Mouse (Mus musculus): ENCODE results near the gene Tmem229b. TPM values are rescaled to one million over a fixed set of nuclear protein-coding genes. Genes with fewer than 3 reads are reported as not detected.
A peak's percentile ranks its signal among the peaks of the same experiment; 100 is the strongest.
"Not testable (repeated sequence)": the region's sequence is repeated elsewhere in the genome, so short reads cannot be mapped to it uniquely, and the experiment has no call there.

Tmem229b gene
- polyA plus RNA-seq, 1 experiment, result 80.8 TPM

DNA sequence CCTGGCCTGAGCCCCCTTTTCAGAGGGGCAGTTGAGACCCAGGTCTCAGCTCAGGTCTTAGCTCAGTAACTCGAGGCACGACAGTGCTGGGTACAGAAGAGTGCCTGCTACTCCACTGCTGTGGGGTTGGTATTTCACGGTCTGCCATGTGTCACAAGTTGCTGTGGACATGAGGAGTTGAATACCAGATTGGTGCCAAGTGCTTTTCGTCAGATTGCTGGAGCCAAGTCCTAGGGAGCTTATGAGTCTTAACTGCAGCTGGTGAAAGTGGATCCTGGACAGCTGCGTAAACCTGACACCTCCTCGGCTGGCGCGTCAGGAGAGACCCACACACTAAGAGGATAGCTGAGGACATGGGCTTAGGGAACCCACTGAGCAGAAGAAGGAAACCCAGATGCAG is 37.2 kb upstream of the Tmem229b start:
- no peak for DNase-seq
- Histone ChIP-seq H3K27ac (ENCODE audit: insufficient read depth, low read length) (no peak overlapping the region), H3K4me3 (replicated peaks; ENCODE audit: insufficient read depth, low read depth, low read length) (no peak overlapping the region), H3K27me3 (ENCODE audit: control insufficient read depth, insufficient read depth, low read length) (no peaks in the 10 kb centered on the region), H3K4me1 (ENCODE audit: control insufficient read depth, insufficient read depth, low read length) (no peaks in the 10 kb centered on the region)
- WGBS, result 60% methylated on average over 8 of the region's 8 CpGs
- TF ChIP-seq POLR2A (IDR thresholded peaks at IDR 0.05; ENCODE audit: borderline replicate concordance, insufficient read depth, low read length), result no peak
- no peak for TF ChIP-seq CTCF (IDR thresholded peaks at IDR 0.05; ENCODE audit: borderline replicate concordance, insufficient read depth, low read depth, low read length)

DNA sequence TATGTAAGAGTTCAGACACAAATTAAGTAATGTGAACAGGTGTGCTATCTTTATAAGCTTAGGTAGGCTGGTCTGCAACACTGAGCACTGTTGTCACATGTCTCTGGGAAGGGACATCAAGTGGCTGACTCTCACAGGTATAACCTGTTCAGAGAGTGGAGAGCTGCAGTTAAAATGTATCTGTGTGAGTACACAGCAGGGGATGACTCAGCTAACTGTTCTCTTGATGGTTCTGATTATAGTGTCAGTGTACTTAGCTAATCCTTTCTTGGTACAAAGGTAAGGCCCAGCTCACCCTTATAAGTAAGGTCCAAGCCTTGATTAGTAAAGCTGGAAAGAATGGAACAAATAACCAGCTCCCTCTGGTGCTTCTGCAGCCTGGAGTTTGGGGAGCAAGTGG is 34.0 kb upstream of the Tmem229b start:
- DNase-seq, result no peak
- Histone ChIP-seq H3K4me3 (replicated peaks; ENCODE audit: insufficient read depth, low read depth, low read length) (no peak overlapping the region), H3K27me3 (ENCODE audit: control insufficient read depth, insufficient read depth, low read length) (no peaks in the 10 kb centered on the region), H3K4me1 (ENCODE audit: control insufficient read depth, insufficient read depth, low read length) (no peaks in the 10 kb centered on the region), H3K27ac (ENCODE audit: insufficient read depth, low read length) (no peak overlapping the region)
- no peak for TF ChIP-seq POLR2A (IDR thresholded peaks at IDR 0.05; ENCODE audit: borderline replicate concordance, insufficient read depth, low read length)
- no peak for TF ChIP-seq CTCF (IDR thresholded peaks at IDR 0.05; ENCODE audit: borderline replicate concordance, insufficient read depth, low read depth, low read length)

DNA sequence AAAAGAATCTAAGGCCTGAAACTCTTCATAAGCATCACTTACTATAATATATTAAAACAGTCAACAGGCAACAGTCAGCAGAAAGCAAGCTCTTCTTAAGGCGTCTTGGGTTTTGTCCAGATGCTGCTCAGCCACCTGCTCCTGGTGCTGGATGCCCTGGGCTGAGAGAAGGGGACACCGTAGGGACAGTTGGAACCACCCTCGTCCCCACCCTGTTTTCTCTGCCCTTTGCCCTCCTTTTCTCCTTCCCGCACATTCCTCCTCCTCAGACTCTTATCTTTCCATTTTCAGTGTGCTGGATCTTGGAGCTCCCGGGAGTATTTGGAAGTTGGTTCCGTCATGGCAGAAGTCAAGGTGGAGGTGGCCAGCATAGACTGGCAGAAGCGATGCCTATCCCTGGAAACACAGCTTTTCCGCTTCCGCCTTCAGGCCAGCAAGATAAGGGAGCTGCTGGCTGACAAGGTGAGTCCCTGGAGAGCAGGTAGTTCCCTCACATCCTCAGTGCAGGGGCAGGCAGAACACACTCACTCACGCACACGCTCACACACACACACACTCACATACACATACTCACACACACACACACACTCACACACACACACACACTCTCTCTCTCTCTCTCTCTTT is 32.9 kb upstream of the Tmem229b start:
- H3K27ac ChIP-seq (ENCODE audit: insufficient read depth, low read length), result no peak overlapping the region
- H3K4me1 ChIP-seq (ENCODE audit: control insufficient read depth, insufficient read depth, low read length), result no peaks in the 10 kb centered on the region
- TF ChIP-seq POLR2A (IDR thresholded peaks at IDR 0.05; ENCODE audit: borderline replicate concordance, insufficient read depth, low read length) (no peak), CTCF (IDR thresholded peaks at IDR 0.05; ENCODE audit: borderline replicate concordance, insufficient read depth, low read depth, low read length) (no peak)
- DNase-seq, result no peak
- no peak overlapping the region for H3K4me3 ChIP-seq (replicated peaks; ENCODE audit: insufficient read depth, low read depth, low read length)
- no peaks in the 10 kb centered on the region for H3K27me3 ChIP-seq (ENCODE audit: control insufficient read depth, insufficient read depth, low read length)
- WGBS, result 75% methylated on average over 11 of the region's 11 CpGs

DNA sequence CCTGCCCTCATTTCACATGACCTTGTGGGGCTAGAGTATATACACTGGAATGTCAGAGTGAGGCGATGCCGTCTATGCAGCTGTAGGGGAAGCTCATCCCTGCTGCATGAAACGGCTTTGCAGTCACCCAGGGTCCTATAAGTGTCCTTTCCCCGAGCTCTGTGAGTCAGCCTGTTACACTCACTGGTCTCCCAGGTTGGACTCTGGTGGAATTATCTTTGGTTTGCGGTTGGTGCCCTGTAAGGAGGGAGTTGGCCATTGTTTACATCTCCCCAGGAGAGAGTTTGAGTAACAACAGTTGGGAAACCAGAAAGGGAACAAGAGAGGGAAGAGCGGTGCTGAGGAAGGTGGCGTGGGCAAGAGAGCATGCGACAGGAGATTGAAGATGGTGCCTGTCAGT is 32.3 kb upstream of the Tmem229b start:
- Histone ChIP-seq H3K27ac (ENCODE audit: insufficient read depth, low read length) (no peak overlapping the region), H3K4me1 (ENCODE audit: control insufficient read depth, insufficient read depth, low read length) (no peaks in the 10 kb centered on the region), H3K4me3 (replicated peaks; ENCODE audit: insufficient read depth, low read depth, low read length) (no peak overlapping the region), H3K27me3 (ENCODE audit: control insufficient read depth, insufficient read depth, low read length) (no peaks in the 10 kb centered on the region)
- no peak for TF ChIP-seq CTCF (IDR thresholded peaks at IDR 0.05; ENCODE audit: borderline replicate concordance, insufficient read depth, low read depth, low read length)
- no peak for TF ChIP-seq POLR2A (IDR thresholded peaks at IDR 0.05; ENCODE audit: borderline replicate concordance, insufficient read depth, low read length)
- no peak for DNase-seq
- WGBS, result 78% methylated on average over 8 of the region's 8 CpGs

DNA sequence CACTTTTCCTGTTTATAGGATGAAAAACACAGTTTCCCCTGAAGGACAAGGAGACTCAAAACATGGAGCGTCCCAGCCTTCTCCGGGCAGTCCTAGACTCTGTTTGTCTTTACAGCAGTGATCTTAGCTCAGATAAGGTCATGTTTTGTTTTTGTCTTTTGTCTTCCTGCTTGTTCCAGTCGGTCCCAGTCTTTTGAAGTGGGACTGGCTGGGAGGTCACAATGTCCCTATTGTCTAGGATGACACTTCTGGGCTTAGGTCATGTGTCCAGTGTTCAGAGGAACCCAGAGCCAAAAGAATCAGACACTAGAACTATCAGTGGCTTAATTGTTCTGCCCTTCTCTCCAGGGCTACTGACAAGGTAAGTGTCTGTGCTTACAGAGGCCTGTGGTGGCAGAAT is 27.9 kb upstream of the Tmem229b start:
- Histone ChIP-seq H3K27me3 (ENCODE audit: control insufficient read depth, insufficient read depth, low read length) (no peaks in the 10 kb centered on the region), H3K27ac (ENCODE audit: insufficient read depth, low read length) (peak overlapping the region; percentile 24; the same call in 1 of the 2 replicates), H3K4me1 (ENCODE audit: control insufficient read depth, insufficient read depth, low read length) (no peaks in the 10 kb centered on the region), H3K4me3 (replicated peaks; ENCODE audit: insufficient read depth, low read depth, low read length) (no peak overlapping the region)
- WGBS, result 27% methylated on average over 3 of the region's 3 CpGs
- peak in 1 of 2 experiments; percentile 36 for DNase-seq
- TF ChIP-seq POLR2A (IDR thresholded peaks at IDR 0.05; ENCODE audit: borderline replicate concordance, insufficient read depth, low read length) (no peak), CTCF (IDR thresholded peaks at IDR 0.05; ENCODE audit: borderline replicate concordance, insufficient read depth, low read depth, low read length) (no peak)

DNA sequence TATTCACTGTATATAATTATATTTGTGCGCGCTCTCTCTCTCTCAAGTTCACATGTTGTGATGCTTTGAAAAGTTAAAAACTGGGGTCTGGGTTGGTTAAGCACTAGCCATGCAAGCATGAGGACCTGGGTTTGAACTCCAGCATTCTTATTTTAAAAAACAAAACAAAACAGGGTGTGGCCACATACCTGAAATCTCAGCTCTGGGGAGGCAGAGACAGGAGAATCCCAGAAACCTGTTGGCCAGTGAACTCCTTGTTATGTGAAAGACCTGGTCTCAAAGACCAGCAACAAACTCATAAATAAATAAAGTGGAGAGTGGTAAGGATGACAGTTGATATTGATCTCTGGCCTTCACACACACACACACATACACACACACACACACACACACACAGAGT is 26.9 kb upstream of the Tmem229b start:
- no peak for DNase-seq
- Histone ChIP-seq H3K27me3 (ENCODE audit: control insufficient read depth, insufficient read depth, low read length) (no peaks in the 10 kb centered on the region), H3K4me1 (ENCODE audit: control insufficient read depth, insufficient read depth, low read length) (no peaks in the 10 kb centered on the region), H3K27ac (ENCODE audit: insufficient read depth, low read length) (peak overlapping the region; percentile 69; the same call in 1 of the 2 replicates), H3K4me3 (replicated peaks; ENCODE audit: insufficient read depth, low read depth, low read length) (no peak overlapping the region)
- 100% methylated on average over 2 of the region's 2 CpGs for WGBS
- TF ChIP-seq CTCF (IDR thresholded peaks at IDR 0.05; ENCODE audit: borderline replicate concordance, insufficient read depth, low read depth, low read length) (no peak), POLR2A (IDR thresholded peaks at IDR 0.05; ENCODE audit: borderline replicate concordance, insufficient read depth, low read length) (no peak)

DNA sequence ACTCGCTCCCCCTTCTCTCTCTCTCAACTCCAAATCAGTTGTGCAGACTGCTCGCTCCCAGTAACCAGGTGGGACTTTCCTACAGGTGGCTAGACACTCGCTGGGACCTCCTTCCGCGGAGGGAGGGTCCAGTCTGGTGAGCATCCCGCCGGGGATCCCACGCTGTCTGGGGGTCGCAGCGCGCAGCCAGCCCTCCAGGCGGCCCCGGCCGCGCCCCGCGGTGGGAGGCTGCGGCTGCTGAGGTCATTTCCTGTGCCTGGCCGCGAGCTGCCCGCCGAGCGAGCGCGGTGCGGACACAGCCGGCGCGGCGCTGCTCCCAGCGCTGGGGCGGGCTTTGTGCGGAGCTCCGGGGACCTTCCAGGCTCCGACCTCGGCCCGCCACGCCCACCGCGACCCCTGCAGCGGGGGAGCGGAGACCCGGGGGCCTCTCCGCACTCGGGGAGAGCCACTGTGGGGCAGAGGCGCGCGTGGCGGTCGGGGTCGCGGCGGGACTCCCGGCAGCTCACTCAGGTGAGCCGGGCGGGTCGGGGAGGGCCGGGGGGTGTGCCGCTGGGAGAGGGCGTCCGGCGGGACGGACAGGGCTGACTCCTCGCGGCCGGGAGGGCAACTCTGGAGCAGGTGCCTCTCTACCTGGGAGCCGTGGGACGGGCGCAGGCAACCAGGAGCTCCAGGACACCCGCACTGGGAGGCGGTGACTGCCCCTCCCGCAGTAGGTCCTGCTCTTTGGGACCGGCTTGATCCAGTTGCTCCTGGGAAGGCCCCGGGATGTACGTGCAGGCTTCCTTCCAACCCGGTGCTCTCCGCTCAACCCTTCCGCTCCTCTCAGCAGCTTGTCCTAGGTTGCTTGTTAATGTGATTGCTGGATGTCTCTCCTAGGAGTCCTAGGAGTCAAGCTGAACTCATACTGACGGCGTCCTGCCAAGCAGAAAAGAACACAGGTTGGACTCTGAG is 21.8 kb upstream of the Tmem229b start, which contains the start of gene Plekhh1:
Plekhh1 (plus strand) TSS at position 253 of the 951 bp plus-strand sequence.
- no peak for TF ChIP-seq CTCF (IDR thresholded peaks at IDR 0.05; ENCODE audit: borderline replicate concordance, insufficient read depth, low read depth, low read length)
- TF ChIP-seq POLR2A (IDR thresholded peaks at IDR 0.05; ENCODE audit: borderline replicate concordance, insufficient read depth, low read length), result peak; percentile 54; the same call in 1 of the 2 replicates
- peak within 1 kb of the TSS; percentile 65; the same call in 1 of the 2 replicates for H3K27ac ChIP-seq (ENCODE audit: insufficient read depth, low read length)
- 2% methylated on average over 78 of the region's 80 CpGs for WGBS
- DNase-seq, result peak; percentile 62 to 70
- H3K4me3 ChIP-seq (replicated peaks; ENCODE audit: insufficient read depth, low read depth, low read length), result peak within 1 kb of the TSS; percentile 81
- no peaks in the 10 kb centered on the region for H3K27me3 ChIP-seq (ENCODE audit: control insufficient read depth, insufficient read depth, low read length)
- H3K4me1 ChIP-seq (ENCODE audit: control insufficient read depth, insufficient read depth, low read length), result no peaks in the 10 kb centered on the region

DNA sequence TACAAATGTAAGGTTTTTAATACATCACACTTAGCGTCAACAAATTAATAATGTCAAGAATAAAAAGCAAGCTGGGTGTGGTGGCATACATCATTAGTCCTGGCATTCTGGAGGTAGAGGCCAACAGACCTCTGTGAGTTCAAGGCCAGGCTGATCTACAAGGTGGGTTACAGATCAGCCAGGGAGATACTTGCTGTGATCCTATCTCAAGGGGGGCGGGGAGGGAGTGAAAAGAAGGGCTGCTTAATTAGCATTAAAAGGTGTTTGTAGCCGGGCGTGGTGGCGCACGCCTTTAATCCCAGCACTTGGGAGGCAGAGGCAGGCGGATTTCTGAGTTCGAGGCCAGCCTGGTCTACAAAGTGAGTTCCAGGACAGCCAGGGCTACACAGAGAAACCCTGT is 20.1 kb upstream of the Tmem229b start:
- H3K27ac ChIP-seq (ENCODE audit: insufficient read depth, low read length); H3K27me3 ChIP-seq (ENCODE audit: control insufficient read depth, insufficient read depth, low read length); H3K4me3 ChIP-seq (replicated peaks; ENCODE audit: insufficient read depth, low read depth, low read length); DNase-seq; H3K4me1 ChIP-seq (ENCODE audit: control insufficient read depth, insufficient read depth, low read length): not testable (repeated sequence)
- 97% methylated on average over 8 of the region's 8 CpGs for WGBS
